Comparison of ENCODE assay signal across 13 mouse cellular contexts in genomic region chr9:25201671-25202070, GRCm38 (mm10). TPM values are rescaled to one million over a fixed set of nuclear protein-coding genes. Genes with fewer than 3 reads are reported as not detected.
A peak's percentile ranks its signal among the peaks of the same experiment; 100 is the strongest.
DNase-seq lines count a peak whose midpoint lies in the region; ATAC-seq lines count a peak whose summit lies in the region.
"Had no signal": no experiment of that assay in that cellular context is flagged by ENCODE, and none has a peak within 500 bp of the region (broad histone marks: within the 10 kb centered on the region; RNA-seq: fewer than 3 reads in every experiment).

No protein-coding gene starts in this region.

- peak; percentile 53 to 55 for DNase-seq in heart, adult 18-20 months
- no peak for DNase-seq in heart, postnatal 25 days (ENCODE audit: low spot score)
- peak; percentile 5 for DNase-seq in midbrain, embryonic 14.5 days
- DNase-seq in midbrain, embryonic 10.5 days (ENCODE audit: low spot score): no peak
- DNase-seq in left cerebral cortex, postnatal 25 days (ENCODE audit: low spot score in 2 of 2): peak; percentile 39 to 74
- DNase-seq: gastrocnemius, postnatal 14 days; thymus, postnatal 14 days had no signal

- intact Hi-C loops in heart, postnatal 25 days (cut with DNase I): loop anchor here (2.0 kb wide), 1 partner anchor 27 kb away; no protein-coding TSS in a partner anchor
- intact Hi-C loops in left cerebral cortex, postnatal 25 days (cut with DNase I): no loop called here

- H3K4me2 ChIP-seq in midbrain, embryonic 14.5 days (ENCODE audit: low read length): no peak overlapping the region
- peak overlapping the region; percentile 48 for H3K4me2 ChIP-seq in heart, embryonic 11.5 days
- no peak overlapping the region for H3K4me2 ChIP-seq in midbrain, embryonic 15.5 days
- H3K4me2 ChIP-seq: embryonic facial prominence, embryonic 15.5 days; neural tube, embryonic 12.5 days had no signal

- no peaks in the 10 kb centered on the region for H3K36me3 ChIP-seq in midbrain, embryonic 14.5 days (ENCODE audit: control insufficient read depth, insufficient read depth, low read length)
- H3K36me3 ChIP-seq in midbrain, embryonic 10.5 days: no peaks in the 10 kb centered on the region
- no peaks in the 10 kb centered on the region for H3K36me3 ChIP-seq in heart, embryonic 11.5 days (ENCODE audit: control insufficient read depth, insufficient read depth, low read length)
- H3K36me3 ChIP-seq in midbrain, embryonic 15.5 days (replicated peaks): no peaks in the 10 kb centered on the region
- H3K36me3 ChIP-seq: embryonic facial prominence, embryonic 15.5 days; neural tube, embryonic 12.5 days had no signal

- no peaks in the 10 kb centered on the region for H3K4me1 ChIP-seq in midbrain, embryonic 14.5 days (ENCODE audit: control insufficient read depth, insufficient read depth, low read length)
- no peaks in the 10 kb centered on the region for H3K4me1 ChIP-seq in midbrain, embryonic 10.5 days
- H3K4me1 ChIP-seq in heart, embryonic 11.5 days (ENCODE audit: control insufficient read depth, insufficient read depth, low read length): peaks cover 8% of the 10 kb centered on the region; the same call in 1 of the 2 replicates
- H3K4me1 ChIP-seq in midbrain, embryonic 15.5 days: no peaks in the 10 kb centered on the region
- H3K4me1 ChIP-seq: embryonic facial prominence, embryonic 15.5 days; neural tube, embryonic 12.5 days had no signal

- H3K9ac ChIP-seq in midbrain, embryonic 14.5 days (replicated peaks; ENCODE audit: low read length): no peak overlapping the region
- peak overlapping the region; percentile 56 for H3K9ac ChIP-seq in heart, embryonic 11.5 days (ENCODE audit: low read depth, low read length)
- no peak overlapping the region for H3K9ac ChIP-seq in midbrain, embryonic 15.5 days
- H3K9ac ChIP-seq: embryonic facial prominence, embryonic 15.5 days; neural tube, embryonic 12.5 days had no signal

- H3K4me3 ChIP-seq in midbrain, embryonic 14.5 days (replicated peaks; ENCODE audit: low read depth, low read length): no peak overlapping the region
- no peak overlapping the region for H3K4me3 ChIP-seq in midbrain, embryonic 10.5 days
- 0 out of 2 replicates have a peak overlapping the region, but pooled peaks have one; percentile 2 for H3K4me3 ChIP-seq in heart, embryonic 11.5 days (ENCODE audit: low read depth, low read length)
- no peak overlapping the region for H3K4me3 ChIP-seq in midbrain, embryonic 15.5 days
- H3K4me3 ChIP-seq: embryonic facial prominence, embryonic 15.5 days; neural tube, embryonic 12.5 days had no signal

- no peaks in the 10 kb centered on the region for H3K27me3 ChIP-seq in midbrain, embryonic 14.5 days (ENCODE audit: control insufficient read depth, insufficient read depth, low read length)
- H3K27me3 ChIP-seq in midbrain, embryonic 10.5 days (ENCODE audit: low read depth, poor library complexity, severe bottlenecking): no peaks in the 10 kb centered on the region
- no peaks in the 10 kb centered on the region for H3K27me3 ChIP-seq in heart, embryonic 11.5 days (ENCODE audit: control insufficient read depth, insufficient read depth, low read length)
- no peaks in the 10 kb centered on the region for H3K27me3 ChIP-seq in midbrain, embryonic 15.5 days (replicated peaks)
- H3K27me3 ChIP-seq: embryonic facial prominence, embryonic 15.5 days; neural tube, embryonic 12.5 days had no signal

- WGBS in midbrain, embryonic 14.5 days: 63% methylated on average over 6 of the region's 6 CpGs
- 81% methylated on average over 6 of the region's 6 CpGs for WGBS in midbrain, embryonic 10.5 days
- 14% methylated on average over 6 of the region's 6 CpGs for WGBS in heart, embryonic 11.5 days (ENCODE audit: insufficient replicate concordance)
- 52% methylated on average over 6 of the region's 6 CpGs for WGBS in midbrain, embryonic 15.5 days

- H3K27ac ChIP-seq in midbrain, embryonic 14.5 days (replicated peaks; ENCODE audit: low read depth, low read length): no peak overlapping the region
- no peak overlapping the region for H3K27ac ChIP-seq in midbrain, embryonic 10.5 days (replicated peaks)
- peak overlapping the region; percentile 85 for H3K27ac ChIP-seq in heart, embryonic 11.5 days (ENCODE audit: low read depth, low read length)
- H3K27ac ChIP-seq in midbrain, embryonic 15.5 days: no peak overlapping the region
- H3K27ac ChIP-seq: embryonic facial prominence, embryonic 15.5 days; neural tube, embryonic 12.5 days had no signal

- no peaks in the 10 kb centered on the region for H3K9me3 ChIP-seq in midbrain, embryonic 14.5 days (ENCODE audit: control insufficient read depth, low read length)
- no peaks in the 10 kb centered on the region for H3K9me3 ChIP-seq in midbrain, embryonic 10.5 days (replicated peaks)
- no peaks in the 10 kb centered on the region for H3K9me3 ChIP-seq in heart, embryonic 11.5 days (replicated peaks; ENCODE audit: control insufficient read depth, low read length)
- no peaks in the 10 kb centered on the region for H3K9me3 ChIP-seq in midbrain, embryonic 15.5 days
- H3K9me3 ChIP-seq: embryonic facial prominence, embryonic 15.5 days; neural tube, embryonic 12.5 days had no signal

- ATAC-seq in midbrain, embryonic 14.5 days (ENCODE audit: low FRiP score, low TSS enrichment): no peak
- no peak for ATAC-seq in heart, embryonic 11.5 days (replicated peaks; ENCODE audit: insufficient number of reproducible peaks, low FRiP score, low TSS enrichment)
- ATAC-seq in CD4-positive, CD25-positive, alpha-beta regulatory T cell, adult 4 months: no peak
- ATAC-seq in midbrain, embryonic 15.5 days (replicated peaks): no peak
- ATAC-seq: intestine, postnatal 0 days had no signal

RNA-seq across cellular contexts. Expression of gene Herpud2, which starts 50.1 kb away (rescaled TPM):
- total RNA-seq in heart, adult 18-20 months (2021): 10 to 100 TPM; 33.0 to 34.9 TPM
- total RNA-seq in heart, postnatal 25 days (2021): 10 to 100 TPM; 33.4 to 37.8 TPM
- polyA plus RNA-seq in midbrain, embryonic 14.5 days (2014; fragmentation: Nextera tagmentation; extraction: Ambion mirVana): 30.6 and 40.7 TPM in 2 replicates
- polyA plus RNA-seq in midbrain, embryonic 10.5 days (2016; fragmentation: Nextera tagmentation; extraction: Ambion mirVana): 25.4 and 30.7 TPM in 2 replicates
- polyA plus RNA-seq in heart, embryonic 11.5 days (2014; fragmentation: Nextera tagmentation; extraction: Ambion mirVana): 22.4 and 24.2 TPM in 2 replicates
- total RNA-seq in left cerebral cortex, postnatal 25 days (2021): 10 to 100 TPM; 51.9 to 52.2 TPM
- 10 to 100 TPM; 11.0 to 15.3 TPM for polyA plus RNA-seq in CD4-positive, CD25-positive, alpha-beta regulatory T cell, adult 4 months (2017; shearing (Covaris generic))
- polyA plus RNA-seq in midbrain, embryonic 15.5 days (2015; fragmentation: Nextera tagmentation; extraction: Ambion mirVana): 33.6 and 35.8 TPM in 2 replicates

RNA-seq across cellular contexts. Expression of gene Sept7, which starts 50.6 kb away (rescaled TPM):
- 100 to 1,000 TPM; 114 to 115 TPM for total RNA-seq in heart, adult 18-20 months (2021)
- 100 to 1,000 TPM; 108 to 115 TPM for total RNA-seq in heart, postnatal 25 days (2021)
- polyA plus RNA-seq in midbrain, embryonic 14.5 days (2014; fragmentation: Nextera tagmentation; extraction: Ambion mirVana): 247 and 267 TPM in 2 replicates
- polyA plus RNA-seq in midbrain, embryonic 10.5 days (2016; fragmentation: Nextera tagmentation; extraction: Ambion mirVana): 234 and 248 TPM in 2 replicates
- 284 and 324 TPM in 2 replicates for polyA plus RNA-seq in heart, embryonic 11.5 days (2014; fragmentation: Nextera tagmentation; extraction: Ambion mirVana)
- 100 to 1,000 TPM; 372 to 405 TPM for total RNA-seq in left cerebral cortex, postnatal 25 days (2021)
- 100 to 1,000 TPM; 401 to 415 TPM for polyA plus RNA-seq in CD4-positive, CD25-positive, alpha-beta regulatory T cell, adult 4 months (2017; shearing (Covaris generic))
- 225 and 229 TPM in 2 replicates for polyA plus RNA-seq in midbrain, embryonic 15.5 days (2015; fragmentation: Nextera tagmentation; extraction: Ambion mirVana)

Comparison
In these comparisons a context has a peak if more than half of its experiments do, and no peak if none do; other contexts are left out.
1. DNase-seq: peak in heart, adult 18-20 months (2 of 2), midbrain, embryonic 14.5 days (single experiment) and left cerebral cortex, postnatal 25 days (2 of 2); none in heart, postnatal 25 days (single experiment) and midbrain, embryonic 10.5 days (single experiment).